Mouse (Mus musculus): ENCODE results near the gene Tubb4a. TPM values are rescaled to one million over a fixed set of nuclear protein-coding genes. Genes with fewer than 3 reads are reported as not detected.
"Not testable (repeated sequence)": the region's sequence is repeated elsewhere in the genome, so short reads cannot be mapped to it uniquely, and the experiment has no call there.

Gene Tubb4a
- polyA plus RNA-seq (2015; fragmentation: Nextera tagmentation; extraction: Ambion mirVana), result 1.0 and 1.2 TPM in 2 replicates

DNA sequence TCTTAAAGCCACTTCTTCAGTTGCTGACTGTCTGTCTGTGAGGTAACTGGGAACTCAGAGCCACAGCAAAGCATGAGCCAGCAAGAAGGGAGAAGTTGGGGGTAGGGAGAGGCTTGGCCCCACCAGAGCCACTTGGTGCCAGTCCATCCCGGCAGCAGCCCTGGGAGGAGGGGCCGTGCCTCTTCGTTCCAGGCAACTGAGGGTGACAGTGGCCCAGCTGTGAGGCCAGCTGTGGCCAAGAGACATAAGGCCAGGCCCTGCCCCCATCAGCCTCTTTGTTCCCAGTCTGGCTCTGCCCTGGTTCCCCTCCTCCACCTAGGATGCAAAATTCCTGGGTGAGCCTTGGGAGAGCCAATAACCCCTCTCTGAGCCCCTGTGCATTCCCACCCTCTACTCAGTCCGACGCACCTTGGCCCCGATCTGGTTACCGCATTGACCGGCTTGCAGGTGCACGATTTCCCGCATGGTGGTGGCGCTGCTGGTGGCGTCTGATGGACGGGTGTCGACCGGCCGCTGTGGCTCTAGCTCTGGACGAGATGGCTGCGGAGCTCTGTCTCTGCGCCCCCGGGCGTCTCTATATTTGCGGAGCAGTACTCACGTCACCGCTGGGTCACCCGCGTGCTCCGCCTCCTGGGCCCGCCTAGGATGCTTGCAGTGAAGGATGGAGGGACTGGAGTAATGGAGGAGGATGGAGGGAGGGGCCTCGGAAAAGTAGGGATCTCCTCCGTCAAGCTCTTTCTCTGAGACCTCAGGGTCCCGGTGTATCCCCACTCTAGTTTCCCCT lies at the start of gene Tubb4a:
Tubb4a (minus strand) TSS at position 734 of the 784 bp plus-strand sequence.
- no peak for DNase-seq (ENCODE audit: low spot score)

DNA sequence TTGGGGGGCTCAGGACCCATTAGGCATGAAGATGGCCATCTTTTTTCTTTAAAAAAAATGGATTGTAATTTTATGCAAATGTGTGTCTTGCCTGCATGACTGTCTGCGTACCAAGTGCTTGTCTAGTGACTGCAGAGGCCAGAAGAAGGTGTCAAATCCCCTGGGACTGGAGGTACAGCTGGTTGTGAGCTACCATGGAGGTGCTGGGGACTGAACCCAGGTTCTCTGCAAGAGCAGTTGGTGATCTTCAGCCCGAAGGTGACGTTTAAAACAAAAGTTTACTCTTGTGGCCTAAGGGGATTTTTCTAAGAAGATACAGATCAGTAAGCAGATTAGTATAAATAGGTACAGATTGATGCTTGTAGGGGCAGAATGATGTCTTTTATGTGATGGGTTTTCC lies 48.1 kb upstream of the Tubb4a start:
- no peak for DNase-seq (ENCODE audit: low spot score)

DNA sequence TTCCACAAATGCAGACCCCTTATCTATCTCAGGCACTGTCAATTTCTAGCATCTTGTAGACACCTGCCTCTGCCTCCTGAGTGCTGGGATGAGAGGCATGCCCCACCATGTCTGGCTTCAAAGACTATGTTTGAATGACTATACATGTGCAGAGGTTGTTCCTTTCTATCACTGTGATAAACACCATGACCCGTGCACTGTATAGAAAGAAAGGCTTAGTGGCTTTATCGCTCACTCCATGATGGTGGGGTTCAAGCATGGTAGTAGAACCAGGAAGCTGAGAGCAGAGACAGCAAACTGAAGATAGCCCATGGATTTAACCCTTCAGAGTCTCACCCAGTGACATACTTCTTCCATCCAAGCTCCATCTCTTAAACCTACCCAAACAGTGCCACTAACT lies 47.1 kb upstream of the Tubb4a start:
- DNase-seq (ENCODE audit: low spot score), result no peak

DNA sequence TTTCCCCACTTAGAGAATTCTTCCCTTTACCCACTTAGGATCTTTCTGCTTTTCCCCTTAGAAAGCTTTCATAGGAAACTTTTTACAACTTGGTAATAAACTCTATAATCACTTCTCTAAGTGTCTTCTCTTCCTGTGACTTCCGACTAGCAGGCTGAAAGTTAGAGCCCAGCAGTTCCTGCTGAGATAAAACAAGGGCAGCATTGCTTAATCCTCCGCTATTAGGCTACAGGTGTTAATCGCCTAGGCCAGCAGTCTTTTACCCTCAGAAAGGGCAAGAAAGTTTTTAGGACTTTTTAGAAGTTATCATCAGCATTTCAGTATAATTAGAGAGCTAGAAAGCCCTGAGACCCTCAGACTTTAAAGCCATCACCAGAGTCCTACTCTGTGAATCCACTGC lies 46.4 kb upstream of the Tubb4a start:
- not testable (repeated sequence) for DNase-seq (ENCODE audit: low spot score)

DNA sequence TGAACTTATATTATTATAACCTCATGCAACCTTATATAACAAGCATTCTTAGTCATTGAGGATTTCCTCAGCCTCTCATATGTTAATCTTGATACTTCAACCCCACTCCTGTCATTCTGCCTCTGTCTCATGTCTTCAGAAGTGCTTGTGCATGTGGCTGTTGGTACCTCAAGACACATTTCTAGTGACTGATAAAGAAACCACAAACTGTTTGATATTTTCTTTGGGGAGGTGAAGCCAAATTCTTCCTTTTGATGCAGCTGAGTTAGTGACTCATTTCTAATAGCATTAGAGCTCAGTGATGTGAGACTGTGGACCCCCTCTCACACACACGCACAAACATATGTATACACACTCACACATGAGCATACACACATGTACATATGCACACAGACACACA lies 44.2 kb upstream of the Tubb4a start:
- DNase-seq (ENCODE audit: low spot score), result no peak

DNA sequence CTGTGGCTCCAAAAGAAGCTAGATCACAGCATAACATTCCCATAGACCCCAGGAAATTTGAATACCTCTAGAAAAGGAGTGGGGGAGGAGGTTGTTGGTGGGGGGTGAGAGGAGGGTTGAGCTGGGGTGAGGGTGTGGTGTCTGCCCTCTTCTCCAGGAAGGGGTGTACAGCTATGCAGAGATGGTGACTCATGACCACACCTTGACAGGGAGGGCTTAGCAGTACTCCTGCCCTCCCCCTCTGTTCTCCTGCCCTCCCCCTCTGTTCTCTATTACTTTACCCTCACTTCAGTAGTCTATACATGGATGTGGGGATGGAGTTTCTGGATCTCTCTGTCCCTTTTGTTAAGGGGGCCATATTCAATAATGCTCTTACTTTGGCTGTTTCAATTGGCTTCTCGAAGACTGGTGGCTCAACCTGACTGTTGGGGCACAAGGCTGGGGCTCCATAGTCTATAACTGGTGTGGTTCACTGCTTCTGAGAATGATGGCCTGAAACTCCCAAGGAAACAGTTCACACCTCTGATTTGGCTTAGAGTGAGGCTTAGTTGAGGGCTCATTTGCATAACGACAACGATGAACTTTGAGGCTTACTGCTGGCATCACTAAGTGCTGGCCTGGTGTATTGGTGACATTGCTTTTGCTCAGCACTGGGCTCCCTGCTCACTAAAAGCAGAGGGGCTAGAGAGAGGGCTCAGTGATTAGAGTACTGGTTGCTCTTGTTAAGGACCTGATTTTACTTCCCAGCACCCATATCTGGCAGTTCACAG lies 38.5 kb upstream of the Tubb4a start:
- no peak for DNase-seq (ENCODE audit: low spot score)

DNA sequence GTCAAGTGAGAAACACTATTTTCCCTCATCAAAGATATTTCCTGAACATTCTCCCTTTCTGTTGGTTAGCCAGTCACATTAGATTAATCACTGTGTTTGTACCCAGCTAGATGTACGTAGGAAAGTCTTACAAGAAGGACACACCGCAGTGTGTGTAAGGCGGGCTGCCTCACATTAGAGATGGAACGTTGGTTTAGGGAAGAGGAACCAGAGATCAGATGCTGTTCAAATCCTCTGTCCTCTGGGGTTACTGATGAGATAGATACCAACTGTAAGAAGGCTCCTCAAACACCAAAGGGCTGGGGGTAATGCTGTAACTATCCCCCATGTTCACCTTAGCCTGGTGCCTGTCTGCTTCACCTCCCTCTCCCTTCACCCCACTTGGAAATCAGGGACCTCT lies 37.2 kb upstream of the Tubb4a start:
- DNase-seq (ENCODE audit: low spot score), result no peak

DNA sequence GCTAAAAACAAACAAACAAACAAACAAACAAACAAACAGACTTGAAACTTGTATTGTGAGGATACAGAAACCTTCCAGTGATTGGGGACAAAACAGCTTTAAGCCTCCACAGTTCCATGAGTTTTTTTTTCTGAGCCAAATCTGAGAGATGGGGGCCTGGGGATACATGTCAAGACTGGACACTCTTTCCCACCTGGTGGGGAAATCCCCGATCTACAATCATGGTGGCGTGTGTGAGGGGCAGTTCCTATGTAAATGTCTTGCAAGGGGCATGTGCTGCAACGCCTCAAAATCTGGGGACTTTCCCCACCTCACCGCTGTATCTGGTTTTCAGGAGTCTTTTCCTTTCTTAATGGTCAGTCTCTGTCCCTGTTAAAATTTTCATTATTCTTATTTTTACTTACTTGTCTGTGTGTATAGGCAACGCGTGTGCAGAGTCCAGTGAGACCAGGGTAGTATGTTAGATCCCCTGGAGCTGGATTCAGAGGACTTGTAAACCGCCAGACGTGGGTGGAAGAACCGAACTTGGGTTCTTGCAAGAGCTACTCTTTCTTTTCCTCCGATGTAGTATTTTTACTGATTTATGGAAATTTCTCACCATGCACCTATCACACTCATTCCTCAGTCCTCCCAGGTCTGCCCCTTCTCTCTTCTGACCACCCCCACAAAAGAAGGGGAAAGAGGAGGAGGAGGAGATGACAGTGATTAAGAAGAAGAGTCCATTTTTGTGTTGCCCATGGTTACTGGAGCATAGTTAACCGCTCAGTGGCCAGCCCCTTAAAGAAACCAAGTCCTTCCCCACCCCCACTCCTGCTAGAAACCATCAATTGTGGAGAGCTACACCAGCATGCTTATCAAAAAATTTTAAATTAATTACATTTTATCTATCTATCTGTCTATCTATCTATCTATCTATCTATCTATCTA lies 35.9 kb upstream of the Tubb4a start:
- no peak for DNase-seq (ENCODE audit: low spot score)

DNA sequence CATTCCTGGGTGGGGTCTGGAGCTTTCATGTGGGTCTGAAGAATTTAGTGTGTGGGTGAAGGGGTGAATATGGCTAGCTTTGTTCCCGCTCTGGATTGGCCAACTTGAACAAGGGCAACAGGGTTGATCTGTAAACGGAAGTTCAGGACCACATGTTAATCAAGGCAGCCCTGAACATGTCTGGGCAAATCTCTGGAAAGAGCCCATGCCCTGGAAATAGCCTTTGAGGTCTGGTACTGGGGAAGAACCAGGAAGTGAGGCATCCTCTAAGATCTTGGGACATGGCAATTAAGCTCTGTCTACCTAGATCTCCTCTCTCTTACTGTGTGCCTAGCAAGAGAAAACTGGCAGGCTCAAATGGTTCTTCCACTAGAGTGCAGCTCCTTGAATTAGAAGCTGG lies 34.3 kb upstream of the Tubb4a start:
- no peak for DNase-seq (ENCODE audit: low spot score)

DNA sequence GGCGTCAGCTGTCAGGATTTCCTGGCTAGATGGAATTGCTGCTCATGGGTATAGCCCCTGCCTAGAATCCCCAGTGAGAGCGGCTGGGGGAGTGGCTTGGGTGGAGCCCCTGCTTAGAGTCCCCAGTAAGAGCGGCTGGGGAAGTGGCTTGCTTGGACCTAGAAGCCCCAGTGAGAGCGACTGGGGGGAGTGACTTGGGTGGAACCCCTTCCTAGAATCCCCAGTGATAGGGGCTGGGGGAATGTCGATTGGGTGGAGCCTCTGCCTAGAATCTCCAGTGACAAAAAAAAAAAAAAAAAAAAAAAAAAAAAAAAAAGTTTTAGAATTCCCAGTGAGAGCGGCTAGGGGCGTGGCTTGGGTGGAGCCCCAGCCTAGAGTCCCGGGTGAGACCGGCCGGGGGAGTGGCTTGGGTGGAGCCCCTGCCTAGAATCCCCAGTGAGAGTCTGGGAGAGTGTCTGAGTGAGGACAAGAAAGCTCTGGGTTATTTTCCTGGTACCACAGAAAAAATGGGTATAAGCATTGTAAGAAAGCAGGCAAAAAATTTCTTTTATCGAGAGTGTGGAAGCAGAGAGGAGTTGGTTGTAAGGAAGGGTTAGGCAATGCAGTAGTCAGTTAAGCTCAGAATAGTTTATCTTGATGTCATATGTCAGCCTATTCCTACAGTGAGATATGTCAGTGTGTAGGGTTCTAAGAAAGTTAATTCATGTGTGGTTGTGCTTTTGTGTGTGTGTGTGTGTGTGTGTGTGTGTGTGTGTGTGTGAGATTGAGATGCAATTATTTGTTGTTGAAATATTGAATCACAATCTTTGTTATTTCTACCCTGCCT lies 31.2 kb upstream of the Tubb4a start:
- DNase-seq (ENCODE audit: low spot score), result no peak

DNA sequence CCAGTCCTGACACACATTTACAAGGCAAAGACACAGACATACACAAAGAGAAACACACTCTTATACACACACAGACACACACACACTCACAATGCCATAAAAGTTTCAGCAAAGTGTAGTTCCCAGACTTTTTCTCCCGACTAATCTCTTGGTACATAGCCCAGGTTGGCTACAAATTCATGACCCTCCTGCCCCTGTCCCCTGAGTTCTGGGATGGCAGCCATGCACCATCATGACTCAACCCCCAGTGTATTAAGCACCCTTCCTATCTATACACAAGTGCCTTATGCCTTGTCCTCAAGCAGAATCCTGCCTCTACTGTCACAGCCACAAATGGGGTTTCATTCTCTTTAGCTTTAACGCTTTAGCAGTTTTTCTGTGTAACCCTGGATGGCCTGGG lies 29.2 kb upstream of the Tubb4a start:
- no peak for DNase-seq (ENCODE audit: low spot score)

DNA sequence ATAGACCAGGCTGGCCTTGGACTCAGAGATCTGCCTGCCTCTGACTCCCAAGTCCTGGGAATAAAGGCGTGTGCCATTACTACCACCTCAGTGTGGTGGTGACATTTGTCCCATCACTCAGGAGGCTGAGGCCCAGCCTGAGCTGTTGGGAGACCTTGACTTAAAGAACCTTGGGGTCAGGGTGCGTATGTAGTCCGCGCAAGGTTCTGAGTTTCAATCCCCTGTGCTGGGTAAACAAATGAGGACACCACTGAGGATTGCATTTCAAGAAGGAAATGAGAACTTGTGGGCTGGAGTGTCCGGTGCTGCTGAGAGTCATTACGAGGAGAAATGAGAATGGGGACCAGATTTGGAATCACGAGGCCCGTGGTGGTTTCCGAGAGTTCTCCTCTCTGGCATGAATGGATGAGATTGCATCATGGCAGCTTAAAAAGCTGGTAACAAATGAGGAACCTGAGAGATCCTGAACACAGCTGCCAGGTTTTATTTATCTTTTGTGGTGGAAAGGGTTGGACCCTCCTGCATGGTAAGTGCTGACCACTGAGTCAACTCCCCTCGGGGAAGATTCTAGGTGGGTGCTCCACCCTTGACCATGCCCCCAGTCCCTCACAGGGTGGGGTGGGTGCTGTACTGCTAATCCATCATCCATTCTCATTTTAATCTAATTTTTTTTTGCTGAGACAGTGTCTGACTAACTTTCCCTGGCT lies 25.3 kb upstream of the Tubb4a start:
- no peak for DNase-seq (ENCODE audit: low spot score)

DNA sequence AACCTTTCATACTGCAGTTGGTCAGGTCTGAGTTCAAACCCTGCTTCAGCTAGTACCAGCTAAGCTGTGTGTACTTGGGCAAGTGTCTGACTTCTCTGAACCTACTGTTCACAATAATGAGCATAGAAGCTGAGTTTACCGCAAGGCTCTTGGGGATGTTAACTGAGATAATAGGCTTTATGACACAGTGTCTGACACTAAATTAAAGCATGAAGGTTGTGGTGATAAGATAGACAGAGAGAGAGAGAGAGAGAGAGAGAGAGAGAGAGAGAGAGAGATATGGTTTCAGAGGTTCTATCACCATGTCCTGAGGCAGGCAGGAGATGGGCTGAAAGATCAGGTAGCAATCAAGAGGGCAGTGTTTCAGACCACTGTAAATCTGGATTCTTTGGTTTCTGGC lies 22.4 kb upstream of the Tubb4a start:
- no peak for DNase-seq (ENCODE audit: low spot score)

DNA sequence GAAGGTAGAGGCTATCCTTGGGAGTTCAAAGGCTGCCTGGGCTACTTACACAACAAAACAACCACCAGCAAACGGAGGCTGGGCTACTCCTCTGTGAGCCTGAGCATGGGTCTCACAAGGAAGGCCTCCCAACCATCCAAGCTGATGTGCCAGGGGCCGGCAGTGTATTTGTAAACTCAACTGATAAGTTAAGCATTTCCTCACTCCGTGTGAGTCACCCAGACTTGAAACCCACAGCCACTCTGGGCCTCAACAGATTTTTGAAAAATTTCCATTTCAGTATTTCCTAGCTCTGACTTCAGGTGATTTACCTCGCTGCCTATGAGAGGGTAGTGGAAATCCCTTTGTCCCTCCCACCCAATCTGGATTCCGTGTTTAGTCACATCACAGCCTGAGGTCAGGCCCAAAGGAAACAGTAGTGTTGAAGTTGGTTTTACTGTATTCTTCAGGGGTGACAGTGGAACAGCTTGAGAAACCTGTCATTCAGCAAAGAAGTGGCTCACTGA lies 21.1 kb upstream of the Tubb4a start:
- no peak for DNase-seq (ENCODE audit: low spot score)

DNA sequence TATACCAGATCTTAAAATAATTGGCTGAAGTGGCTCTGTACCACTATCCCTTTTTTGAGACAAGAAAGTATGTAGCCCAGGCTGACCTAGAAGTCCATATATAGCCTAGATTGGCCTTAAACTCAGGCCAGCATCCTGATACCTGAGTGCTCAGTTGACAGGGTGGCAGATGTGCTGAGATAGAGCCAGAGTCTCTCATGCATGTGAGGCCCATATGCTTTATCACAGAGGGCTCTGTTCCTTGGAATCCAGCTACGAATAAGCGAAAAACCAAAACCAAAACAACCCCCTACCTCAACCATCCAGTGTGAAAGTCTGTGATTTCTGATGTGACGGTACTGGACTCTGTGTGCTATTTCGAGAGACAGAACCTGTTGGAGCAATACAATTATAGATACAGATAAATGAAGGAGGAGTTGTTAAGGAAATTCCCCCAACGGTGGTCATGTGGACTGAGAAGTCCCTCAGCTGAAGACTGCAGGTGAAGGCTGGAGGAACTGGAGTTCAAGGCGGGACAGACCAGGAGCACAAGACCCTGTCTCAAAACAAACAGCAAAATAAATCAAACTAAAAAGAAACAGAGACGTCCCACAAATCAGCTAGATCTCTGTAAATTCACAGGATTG lies 20.6 kb upstream of the Tubb4a start:
- no peak for DNase-seq (ENCODE audit: low spot score)

DNA sequence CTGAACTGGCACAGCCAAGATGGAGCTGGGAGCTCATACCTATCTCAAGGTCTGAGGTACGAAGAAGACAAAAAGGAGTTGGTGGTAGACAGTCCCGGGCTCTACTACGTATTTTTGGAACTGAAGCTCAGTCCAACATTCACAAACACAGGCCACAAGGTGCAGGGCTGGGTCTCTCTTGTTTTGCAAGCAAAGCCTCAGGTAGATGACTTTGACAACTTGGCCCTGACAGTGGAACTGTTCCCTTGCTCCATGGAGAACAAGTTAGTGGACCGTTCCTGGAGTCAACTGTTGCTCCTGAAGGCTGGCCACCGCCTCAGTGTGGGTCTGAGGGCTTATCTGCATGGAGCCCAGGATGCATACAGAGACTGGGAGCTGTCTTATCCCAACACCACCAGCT lies 19.5 kb upstream of the Tubb4a start:
- DNase-seq (ENCODE audit: low spot score), result no peak

DNA sequence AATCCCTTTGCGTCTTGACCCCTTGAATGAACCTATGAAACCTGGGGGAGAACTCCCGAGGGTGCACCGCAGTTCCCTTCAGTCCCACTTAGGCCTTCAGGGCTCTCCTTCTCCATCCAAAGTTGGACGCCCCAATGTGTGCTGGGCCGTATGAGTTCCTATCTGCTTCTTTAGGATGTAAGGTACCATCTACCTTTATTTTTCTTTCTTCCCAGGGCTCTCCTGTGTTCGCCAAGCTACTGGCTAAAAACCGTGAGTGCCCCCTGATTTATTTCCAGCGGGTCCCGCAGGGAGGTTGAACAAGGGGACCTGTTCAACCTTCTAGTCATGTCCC lies 18.4 kb upstream of the Tubb4a start:
- no peak for DNase-seq (ENCODE audit: low spot score)

DNA sequence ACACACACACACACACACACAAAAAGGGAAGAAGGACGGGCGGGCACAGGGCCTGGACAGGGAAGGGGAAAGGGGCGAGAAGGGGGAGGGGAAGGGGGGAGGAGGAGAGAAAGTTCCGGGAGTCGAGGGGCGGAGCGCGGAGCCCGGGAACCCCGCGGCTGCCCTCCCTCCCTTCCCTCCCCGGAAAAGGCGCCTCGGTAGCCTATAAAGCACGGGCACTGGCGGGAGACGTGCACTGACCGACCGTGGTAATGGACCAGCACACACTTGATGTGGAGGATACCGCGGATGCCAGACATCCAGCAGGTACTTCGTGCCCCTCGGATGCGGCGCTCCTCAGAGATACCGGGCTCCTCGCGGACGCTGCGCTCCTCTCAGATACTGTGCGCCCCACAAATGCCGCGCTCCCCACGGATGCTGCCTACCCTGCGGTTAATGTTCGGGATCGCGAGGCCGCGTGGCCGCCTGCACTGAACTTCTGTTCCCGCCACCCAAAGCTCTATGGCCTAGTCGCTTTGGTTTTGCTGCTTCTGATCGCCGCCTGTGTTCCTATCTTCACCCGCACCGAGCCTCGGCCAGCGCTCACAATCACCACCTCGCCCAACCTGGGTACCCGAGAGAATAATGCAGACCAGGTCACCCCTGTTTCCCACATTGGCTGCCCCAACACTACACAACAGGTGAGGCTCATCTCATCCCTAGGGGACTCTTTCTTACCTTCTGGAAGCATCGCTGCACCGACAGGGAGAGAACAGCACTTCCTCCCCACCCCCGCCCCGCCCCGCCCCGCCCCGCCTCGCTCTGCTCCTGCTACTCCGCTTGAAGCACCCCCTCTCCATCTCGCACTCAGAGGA lies 17.8 kb upstream of the Tubb4a start, which contains the start of gene Tnfsf9:
Tnfsf9 (plus strand) TSS at position 145 of the 854 bp plus-strand sequence.
- DNase-seq (ENCODE audit: low spot score), result peak; percentile 17

DNA sequence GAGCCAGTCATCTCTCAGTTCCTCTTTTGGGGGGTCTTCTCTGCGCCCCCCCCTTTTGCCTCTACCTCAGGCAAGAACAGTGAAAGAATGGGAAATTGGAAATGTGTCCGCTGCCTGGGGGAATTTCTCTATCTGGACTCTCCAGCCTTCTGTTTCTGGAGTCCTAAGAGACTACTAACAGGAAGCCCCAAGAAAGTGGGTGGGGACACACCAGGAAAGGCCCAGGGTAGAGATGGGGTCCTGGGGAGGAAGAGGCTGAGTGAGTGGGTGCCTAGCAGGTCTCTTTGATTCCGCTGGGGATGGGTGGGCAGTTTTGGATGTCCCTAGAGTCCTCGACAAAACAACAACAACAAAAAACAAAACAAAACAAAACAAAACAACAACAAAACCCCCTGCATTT lies 16.9 kb upstream of the Tubb4a start:
- no peak for DNase-seq (ENCODE audit: low spot score)
